Mouse (Mus musculus): ENCODE measurements around the gene Tnfaip1.

DNA sequence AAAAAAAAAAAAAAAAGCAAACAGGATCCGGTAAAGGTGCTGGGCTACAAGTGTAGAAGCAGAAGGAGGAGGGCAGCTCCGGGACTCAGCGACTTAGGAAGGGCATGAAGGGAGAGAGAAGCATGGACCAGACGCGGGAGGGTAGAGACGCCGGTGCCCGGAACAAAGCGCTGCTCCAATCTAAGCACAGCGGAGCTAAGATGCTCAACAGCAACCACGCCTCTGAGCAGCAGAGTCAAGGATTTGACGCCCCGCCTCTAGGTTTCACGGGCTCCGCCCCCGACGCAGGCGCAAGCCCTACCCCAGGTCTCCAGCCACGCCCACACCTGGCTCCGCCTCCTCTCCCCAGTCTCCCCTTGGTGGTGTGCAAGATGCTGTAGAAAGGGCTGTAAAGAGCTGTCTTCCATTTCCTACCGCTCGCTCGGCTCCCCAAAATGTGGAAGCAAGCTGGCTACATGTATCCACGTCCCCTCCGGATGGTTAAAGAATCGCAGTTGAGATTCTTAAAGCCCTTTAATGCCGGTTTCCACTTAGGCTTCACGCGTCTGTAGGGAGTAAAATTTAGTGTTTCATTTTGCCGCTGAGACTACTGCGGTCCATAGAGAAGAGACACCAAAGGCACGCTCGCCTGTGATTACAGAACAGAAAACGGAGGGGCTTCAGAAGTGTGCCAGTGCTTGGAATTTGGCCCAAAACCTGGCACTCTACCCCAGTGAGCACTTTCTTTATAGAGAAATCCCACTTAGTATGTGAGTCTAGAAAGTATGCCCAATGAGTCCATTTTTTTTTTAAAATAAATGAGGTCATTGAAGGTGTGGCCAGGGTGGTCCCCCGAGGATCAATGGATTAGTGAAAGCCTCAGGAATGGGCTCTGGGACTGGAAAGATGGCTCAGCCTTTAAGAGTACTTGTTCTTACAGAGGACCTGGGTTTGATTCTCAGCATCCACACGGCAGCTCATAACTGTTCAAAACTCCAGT, 38.3 kb downstream of the Tnfaip1 start, which contains the start of gene Sarm1:
- TF ChIP-seq CTCF (IDR thresholded peaks at IDR 0.05; ENCODE audit: extremely low read depth, insufficient read depth, low read length) (no peak), POLR2A (IDR thresholded peaks at IDR 0.05; ENCODE audit: extremely low read depth, insufficient read depth, low read length) (peak; percentile 99)
